Mouse (Mus musculus): ENCODE measurements around the gene Pid1. TPM values are rescaled to one million over a fixed set of nuclear protein-coding genes. Genes with fewer than 3 reads are reported as not detected.

The Pid1 gene
- total RNA-seq, 2 experiments from 2014 or later = 5.1 to 8.1 TPM

GRCm38 (mm10) chr1:84386481-84387146 is 22.6 kb upstream of the Pid1 start:
- Histone ChIP-seq H3K27ac (no peak overlapping the region), H3K4me3 (no peak overlapping the region)
- no peak for TF ChIP-seq CTCF (IDR thresholded peaks at IDR 0.05)
- DNase-seq = peak; percentile 35
- intact Hi-C loops (cut with DNase I) = no loop called here

- intact Hi-C loops (cut with DNase I) = no loop called here
- Histone ChIP-seq H3K27ac (no peak overlapping the region), H3K4me3 (no peak overlapping the region)
- DNase-seq = no peak
- no peak for TF ChIP-seq CTCF (IDR thresholded peaks at IDR 0.05)
These were observed 18.7 kb upstream of the Pid1 start for GRCm38 (mm10) chr1:84382709-84383108.

- Histone ChIP-seq H3K27ac (no peak overlapping the region), H3K4me3 (no peak overlapping the region)
- TF ChIP-seq CTCF (IDR thresholded peaks at IDR 0.05) = no peak
- no peak for DNase-seq
- intact Hi-C loops (cut with DNase I) = no loop called here
These were observed 18.1 kb upstream of the Pid1 start for GRCm38 (mm10) chr1:84382064-84382463.

- intact Hi-C loops (cut with DNase I) = no loop called here
- no peak for TF ChIP-seq CTCF (IDR thresholded peaks at IDR 0.05)
- no peak overlapping the region for H3K4me3 ChIP-seq
These were observed 16.9 kb upstream of the Pid1 start for GRCm38 (mm10) chr1:84380895-84381294.

GRCm38 (mm10) chr1:84367733-84368132 is 3.8 kb upstream of the Pid1 start:
- TF ChIP-seq CTCF (IDR thresholded peaks at IDR 0.05) = no peak
- H3K4me3 ChIP-seq = no peak overlapping the region
- no peak for DNase-seq
- intact Hi-C loops (cut with DNase I) = no loop called here
- H3K27ac ChIP-seq = no peak overlapping the region

More at GRCm38 (mm10) chr1:84380895-84381294, 16.9 kb upstream of the Pid1 start:
- no peak overlapping the region for H3K27ac ChIP-seq
- DNase-seq = no peak

- H3K4me3 ChIP-seq = no peak overlapping the region
- H3K27ac ChIP-seq = no peak overlapping the region
- DNase-seq = no peak
- intact Hi-C loops (cut with DNase I) = no loop called here
- no peak for TF ChIP-seq CTCF (IDR thresholded peaks at IDR 0.05)
These were observed 2.6 kb upstream of the Pid1 start for GRCm38 (mm10) chr1:84366553-84366952.

GRCm38 (mm10) chr1:84362709-84363617 is 1.0 kb downstream of the Pid1 start:
- no peak for DNase-seq
- intact Hi-C loops (cut with DNase I) = no loop called here
- TF ChIP-seq CTCF (IDR thresholded peaks at IDR 0.05) = no peak
- Histone ChIP-seq H3K27ac (no peak overlapping the region), H3K4me3 (no peak overlapping the region)

- no peak for DNase-seq
- intact Hi-C loops (cut with DNase I) = no loop called here
- H3K27ac ChIP-seq = no peak overlapping the region
- no peak overlapping the region for H3K4me3 ChIP-seq
- TF ChIP-seq CTCF (IDR thresholded peaks at IDR 0.05) = no peak
These were observed 1.8 kb downstream of the Pid1 start for GRCm38 (mm10) chr1:84362209-84362608.

- DNase-seq = no peak
- intact Hi-C loops (cut with DNase I) = no loop called here
These were observed 2.6 kb downstream of the Pid1 start for GRCm38 (mm10) chr1:84361389-84361788.

GRCm38 (mm10) chr1:84359611-84360500 is 4.1 kb downstream of the Pid1 start:
- peak overlapping the region; percentile 12; the same call in 1 of the 2 replicates for H3K27ac ChIP-seq
- intact Hi-C loops (cut with DNase I) = no loop called here
- H3K4me3 ChIP-seq = no peak overlapping the region
- no peak for TF ChIP-seq CTCF (IDR thresholded peaks at IDR 0.05)
- peak; percentile 82 for DNase-seq

More at GRCm38 (mm10) chr1:84361389-84361788, 2.6 kb downstream of the Pid1 start:
- TF ChIP-seq CTCF (IDR thresholded peaks at IDR 0.05) = no peak
- no peak overlapping the region for H3K27ac ChIP-seq
- H3K4me3 ChIP-seq = no peak overlapping the region

- intact Hi-C loops (cut with DNase I) = no loop called here
- DNase-seq = no peak
- Histone ChIP-seq H3K27ac (no peak overlapping the region), H3K4me3 (no peak overlapping the region)
- TF ChIP-seq CTCF (IDR thresholded peaks at IDR 0.05) = no peak
These were observed 6.8 kb downstream of the Pid1 start for GRCm38 (mm10) chr1:84357216-84357615.

- no peak overlapping the region for H3K27ac ChIP-seq
- no peak overlapping the region for H3K4me3 ChIP-seq
- intact Hi-C loops (cut with DNase I) = no loop called here
- DNase-seq = no peak
- no peak for TF ChIP-seq CTCF (IDR thresholded peaks at IDR 0.05)
These were observed 13.7 kb downstream of the Pid1 start for GRCm38 (mm10) chr1:84350262-84350661.
